Mouse (Mus musculus): ENCODE results near the gene Egr2.

GRCm38 (mm10) chr10:67559765-67560394 is 24.6 kb downstream of the Egr2 start:
- TF ChIP-seq POLR2A (IDR thresholded peaks at IDR 0.05; ENCODE audit: borderline replicate concordance, insufficient read depth, low read length) (no peak), CTCF (IDR thresholded peaks at IDR 0.05; ENCODE audit: borderline replicate concordance, insufficient read depth, low read depth, low read length) (no peak)
